Mouse (Mus musculus): ENCODE results near the gene Defb20. TPM values are rescaled to one million over a fixed set of nuclear protein-coding genes. Genes with fewer than 3 reads are reported as not detected.

Gene Defb20
- total RNA-seq, 1 experiment = not detected

DNA sequence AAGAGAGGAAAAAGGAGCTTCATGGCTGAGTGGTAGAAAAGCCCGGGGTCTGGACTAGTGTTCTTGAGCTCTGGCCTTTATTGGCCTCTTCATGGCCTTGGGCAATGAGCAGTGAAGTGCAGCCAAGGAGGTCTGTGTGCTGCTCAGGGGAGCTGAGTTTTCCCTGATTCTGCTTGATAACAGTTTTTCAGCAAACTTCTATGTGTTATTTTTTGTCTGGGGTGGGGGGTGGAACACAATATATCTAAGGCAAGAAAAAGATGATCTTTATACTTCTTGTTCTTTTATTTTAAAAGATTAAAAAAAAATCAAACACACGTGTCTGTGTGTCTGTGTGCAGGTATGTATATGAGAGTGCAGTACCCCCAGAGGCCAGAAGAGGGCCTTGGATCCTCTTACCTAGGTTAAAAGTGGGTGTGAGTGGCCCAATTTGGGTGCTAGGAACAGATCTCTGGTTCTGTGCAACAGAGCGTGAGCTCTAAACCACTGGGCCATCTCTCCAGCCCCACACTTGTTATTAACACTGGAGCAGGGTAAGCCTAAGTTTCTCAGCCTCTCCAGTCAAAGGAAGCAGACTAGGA is 12.2 kb upstream of the Defb20 start, which contains the start of gene Defb23:
TSS of gene Defb23 (minus strand) at position 51 of the 581 bp plus-strand sequence.
- in situ Hi-C loops (cut with MboI; ENCODE audit: low sequenced_read_pairs in 2 of 2, unreplicated experiment in 2 of 2) = no loop called here
- H3K9me3 ChIP-seq (ENCODE audit: control insufficient read depth, insufficient read depth, low read depth, low read length) = no peaks in the 10 kb centered on the region
- no peaks in the 10 kb centered on the region; a peak in 1 of 4 replicates for H3K4me1 ChIP-seq (ENCODE audit: control insufficient read depth in 2 of 2, insufficient read depth in 2 of 2, low read length in 2 of 2, poor library complexity in 1 of 2)
- no peak within 1 kb of the TSS for H3K9ac ChIP-seq (ENCODE audit: insufficient read depth, low read depth, low read length, poor library complexity, severe bottlenecking)
- no peak within 1 kb of the TSS for H3K4me3 ChIP-seq (ENCODE audit: insufficient read depth in 1 of 2, low read depth in 1 of 2, low read length in 2 of 2, poor library complexity in 1 of 2, severe bottlenecking in 1 of 2)
- DNase-seq (ENCODE audit: low read depth, low spot score) = peak; percentile 21
- no peak within 1 kb of the TSS for H3K27ac ChIP-seq (ENCODE audit: insufficient read depth, low read depth, low read length, poor library complexity, severe bottlenecking)
- no peaks in the 10 kb centered on the region for H3K36me3 ChIP-seq (ENCODE audit: control insufficient read depth, insufficient read depth, low read length, poor library complexity, severe bottlenecking)
- TF ChIP-seq HCFC1 (IDR thresholded peaks at IDR 0.05; ENCODE audit: borderline replicate concordance, insufficient read depth, low read length) (no peak), ZC3H11A (IDR thresholded peaks at IDR 0.05; ENCODE audit: borderline replicate concordance, low read depth, low read length) (no peak), MAFK (IDR thresholded peaks at IDR 0.05; ENCODE audit: insufficient read depth, low read depth, low read length) (no peak)

DNA sequence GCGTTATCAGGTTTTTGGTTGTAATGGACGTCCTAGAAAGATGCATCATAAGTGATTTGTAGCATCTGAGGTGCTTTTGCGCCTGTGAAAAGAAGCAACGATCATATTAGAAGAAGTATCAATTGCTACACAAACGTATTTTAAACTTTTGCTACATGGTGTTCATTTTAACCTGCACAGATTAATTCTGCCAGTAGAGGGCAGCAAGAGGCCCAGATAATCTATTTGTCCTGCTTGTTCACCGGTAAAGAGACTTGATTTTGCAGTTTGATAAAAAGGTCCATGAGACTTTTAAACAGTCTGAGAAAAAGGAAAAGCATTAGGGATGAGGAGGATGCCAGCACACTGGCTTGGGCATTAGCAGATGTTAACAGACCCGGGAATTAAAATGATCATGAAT is 5.9 kb upstream of the Defb20 start:
- Histone ChIP-seq H3K27ac (ENCODE audit: insufficient read depth, low read depth, low read length, poor library complexity, severe bottlenecking) (no peak overlapping the region), H3K36me3 (ENCODE audit: control insufficient read depth, insufficient read depth, low read length, poor library complexity, severe bottlenecking) (no peaks in the 10 kb centered on the region), H3K9ac (ENCODE audit: insufficient read depth, low read depth, low read length, poor library complexity, severe bottlenecking) (no peak overlapping the region), H3K9me3 (ENCODE audit: control insufficient read depth, insufficient read depth, low read depth, low read length) (no peaks in the 10 kb centered on the region), H3K4me3 (ENCODE audit: insufficient read depth in 1 of 2, low read depth in 1 of 2, low read length in 2 of 2, poor library complexity in 1 of 2, severe bottlenecking in 1 of 2) (no peak overlapping the region), H3K4me1 (ENCODE audit: control insufficient read depth in 2 of 2, insufficient read depth in 2 of 2, low read length in 2 of 2, poor library complexity in 1 of 2) (no peaks in the 10 kb centered on the region; a peak in 1 of 4 replicates)
- in situ Hi-C loops (cut with MboI; ENCODE audit: low sequenced_read_pairs in 2 of 2, unreplicated experiment in 2 of 2) = no loop called here
- peak; percentile 48 for DNase-seq (ENCODE audit: low read depth, low spot score)
- no peak for TF ChIP-seq ZNF384 (IDR thresholded peaks at IDR 0.05; ENCODE audit: low read depth, low read length)
- no peak for TF ChIP-seq ZC3H11A (IDR thresholded peaks at IDR 0.05; ENCODE audit: borderline replicate concordance, low read depth, low read length)
- TF ChIP-seq HCFC1 (IDR thresholded peaks at IDR 0.05; ENCODE audit: borderline replicate concordance, insufficient read depth, low read length) = no peak
- TF ChIP-seq CHD2 (IDR thresholded peaks at IDR 0.05; ENCODE audit: low read depth, low read length) = no peak
- no peak for TF ChIP-seq MAFK (IDR thresholded peaks at IDR 0.05; ENCODE audit: insufficient read depth, low read depth, low read length)

DNA sequence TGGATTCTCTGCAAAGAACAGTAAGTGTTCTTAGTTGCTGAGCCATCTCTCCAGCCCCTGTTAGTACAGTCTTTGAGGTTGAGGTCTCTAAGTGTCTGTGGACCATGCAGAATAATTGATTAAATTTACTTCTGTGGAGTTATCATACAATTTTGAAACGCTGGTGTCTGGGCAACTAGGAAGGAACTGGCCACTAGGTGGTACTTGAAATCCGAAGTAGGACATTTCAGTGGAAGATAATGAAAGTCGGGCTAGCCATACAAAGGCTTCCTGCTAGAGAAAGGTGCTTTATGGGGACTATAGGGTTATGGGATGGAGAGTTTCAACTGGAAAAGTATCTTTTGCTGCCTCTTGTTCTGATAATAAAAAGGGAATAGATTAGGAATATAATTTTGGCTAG is 4.4 kb upstream of the Defb20 start:
- DNase-seq (ENCODE audit: low read depth, low spot score) = no peak
- in situ Hi-C loops (cut with MboI; ENCODE audit: low sequenced_read_pairs in 2 of 2, unreplicated experiment in 2 of 2) = no loop called here
- no peak overlapping the region for H3K9ac ChIP-seq (ENCODE audit: insufficient read depth, low read depth, low read length, poor library complexity, severe bottlenecking)
- H3K36me3 ChIP-seq (ENCODE audit: control insufficient read depth, insufficient read depth, low read length, poor library complexity, severe bottlenecking) = no peaks in the 10 kb centered on the region
- H3K4me1 ChIP-seq (ENCODE audit: control insufficient read depth in 2 of 2, insufficient read depth in 2 of 2, low read length in 2 of 2, poor library complexity in 1 of 2) = no peaks in the 10 kb centered on the region; a peak in 1 of 4 replicates
- no peak overlapping the region for H3K27ac ChIP-seq (ENCODE audit: insufficient read depth, low read depth, low read length, poor library complexity, severe bottlenecking)
- H3K9me3 ChIP-seq (ENCODE audit: control insufficient read depth, insufficient read depth, low read depth, low read length) = no peaks in the 10 kb centered on the region
- TF ChIP-seq MAFK (IDR thresholded peaks at IDR 0.05; ENCODE audit: insufficient read depth, low read depth, low read length) = no peak
- TF ChIP-seq HCFC1 (IDR thresholded peaks at IDR 0.05; ENCODE audit: borderline replicate concordance, insufficient read depth, low read length) = no peak
- TF ChIP-seq ZNF384 (IDR thresholded peaks at IDR 0.05; ENCODE audit: low read depth, low read length) = no peak
- TF ChIP-seq CHD2 (IDR thresholded peaks at IDR 0.05; ENCODE audit: low read depth, low read length) = no peak
- TF ChIP-seq ZC3H11A (IDR thresholded peaks at IDR 0.05; ENCODE audit: borderline replicate concordance, low read depth, low read length) = no peak
- H3K4me3 ChIP-seq (ENCODE audit: insufficient read depth in 1 of 2, low read depth in 1 of 2, low read length in 2 of 2, poor library complexity in 1 of 2, severe bottlenecking in 1 of 2) = no peak overlapping the region

DNA sequence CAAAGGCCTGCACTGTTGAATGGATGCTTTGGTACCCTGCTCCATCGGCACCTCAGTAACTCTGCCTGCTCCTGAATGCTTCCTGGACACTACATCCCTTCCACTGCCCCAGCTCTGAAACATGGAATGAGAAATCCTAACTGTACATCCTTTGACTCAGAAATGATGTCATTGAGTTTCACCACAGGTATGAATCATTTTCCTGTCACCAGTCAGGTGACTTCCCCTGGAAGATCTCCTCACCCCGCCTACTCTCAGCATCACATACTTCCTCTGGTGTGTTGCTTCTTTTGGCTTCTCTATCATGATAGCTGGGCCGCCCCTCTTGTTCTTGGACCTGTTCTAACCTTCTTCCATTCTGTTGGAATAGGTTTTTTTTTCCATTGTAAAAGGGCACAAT is 4.0 kb downstream of the Defb20 start:
- in situ Hi-C loops (cut with MboI; ENCODE audit: low sequenced_read_pairs in 2 of 2, unreplicated experiment in 2 of 2) = no loop called here

DNA sequence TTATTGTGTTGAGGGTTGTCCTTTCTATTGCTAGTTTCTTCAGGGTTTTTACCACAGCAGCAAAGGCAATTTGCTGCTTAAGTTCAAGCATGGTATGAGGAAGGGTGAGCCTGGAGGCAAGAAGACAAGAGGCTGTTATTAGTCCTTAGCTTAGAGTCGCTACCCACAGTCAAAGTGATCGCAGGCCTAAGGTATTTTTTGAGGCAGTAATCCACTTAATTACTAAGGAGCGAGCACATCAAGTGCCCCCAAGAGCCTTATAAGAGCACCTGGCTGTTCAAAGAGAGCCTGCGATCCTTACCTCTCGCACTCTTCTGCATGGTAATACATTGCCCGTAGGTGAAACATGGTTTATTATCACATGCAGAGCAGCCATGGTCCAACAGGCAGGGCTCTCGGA is 4.9 kb downstream of the Defb20 start:
- Histone ChIP-seq H3K4me3 (ENCODE audit: insufficient read depth in 1 of 2, low read depth in 1 of 2, low read length in 2 of 2, poor library complexity in 1 of 2, severe bottlenecking in 1 of 2) (no peak overlapping the region), H3K36me3 (ENCODE audit: control insufficient read depth, insufficient read depth, low read length, poor library complexity, severe bottlenecking) (no peaks in the 10 kb centered on the region)
- in situ Hi-C loops (cut with MboI; ENCODE audit: low sequenced_read_pairs in 2 of 2, unreplicated experiment in 2 of 2) = no loop called here

More for the DNA sequence above, 4.0 kb downstream of the Defb20 start:
- H3K9ac ChIP-seq (ENCODE audit: insufficient read depth, low read depth, low read length, poor library complexity, severe bottlenecking) = no peak overlapping the region
- no peak for TF ChIP-seq HCFC1 (IDR thresholded peaks at IDR 0.05; ENCODE audit: borderline replicate concordance, insufficient read depth, low read length)
- no peaks in the 10 kb centered on the region for H3K4me1 ChIP-seq (ENCODE audit: control insufficient read depth in 2 of 2, insufficient read depth in 2 of 2, low read length in 2 of 2, poor library complexity in 1 of 2)
- no peak overlapping the region for H3K27ac ChIP-seq (ENCODE audit: insufficient read depth, low read depth, low read length, poor library complexity, severe bottlenecking)
- no peak for DNase-seq (ENCODE audit: low read depth, low spot score)
- H3K4me3 ChIP-seq (ENCODE audit: insufficient read depth in 1 of 2, low read depth in 1 of 2, low read length in 2 of 2, poor library complexity in 1 of 2, severe bottlenecking in 1 of 2) = no peak overlapping the region
- H3K9me3 ChIP-seq (ENCODE audit: control insufficient read depth, insufficient read depth, low read depth, low read length) = no peaks in the 10 kb centered on the region
- no peaks in the 10 kb centered on the region for H3K36me3 ChIP-seq (ENCODE audit: control insufficient read depth, insufficient read depth, low read length, poor library complexity, severe bottlenecking)

More for the DNA sequence above, 4.9 kb downstream of the Defb20 start:
- no peak for DNase-seq (ENCODE audit: low read depth, low spot score)
- Histone ChIP-seq H3K9ac (ENCODE audit: insufficient read depth, low read depth, low read length, poor library complexity, severe bottlenecking) (no peak overlapping the region), H3K4me1 (ENCODE audit: control insufficient read depth in 2 of 2, insufficient read depth in 2 of 2, low read length in 2 of 2, poor library complexity in 1 of 2) (no peaks in the 10 kb centered on the region), H3K9me3 (ENCODE audit: control insufficient read depth, insufficient read depth, low read depth, low read length) (no peaks in the 10 kb centered on the region), H3K27ac (ENCODE audit: insufficient read depth, low read depth, low read length, poor library complexity, severe bottlenecking) (no peak overlapping the region)
- TF ChIP-seq HCFC1 (IDR thresholded peaks at IDR 0.05; ENCODE audit: borderline replicate concordance, insufficient read depth, low read length) = no peak
- no peak for TF ChIP-seq ZC3H11A (IDR thresholded peaks at IDR 0.05; ENCODE audit: borderline replicate concordance, low read depth, low read length)

Measured in ES-E14 (cell line).